ENCODE assay signal across 12 mouse cellular contexts in genomic region chr16:95893534-95894290, GRCm38 (mm10).
A peak's percentile ranks its signal among the peaks of the same experiment; 100 is the strongest.
DNase-seq lines count a peak whose midpoint lies in the region; ATAC-seq and TF ChIP-seq lines count a peak whose summit lies in the region.
"Had no signal": no experiment of that assay in that cellular context is flagged by ENCODE, and none has a peak within 500 bp of the region (broad histone marks: within the 10 kb centered on the region; RNA-seq: fewer than 3 reads in every experiment).

No protein-coding gene starts in this region.

- H3K79me2 ChIP-seq in liver, adult 2 months (ENCODE audit: control insufficient read depth, insufficient read depth, low read length): no peaks in the 10 kb centered on the region

- H3K27ac ChIP-seq in liver, adult 2 months (replicated peaks; ENCODE audit: insufficient read depth, low read depth, low read length): no peak overlapping the region
- no peak overlapping the region for H3K27ac ChIP-seq in liver, embryonic 11.5 days (ENCODE audit: low read depth, low read length)
- no peak overlapping the region for H3K27ac ChIP-seq in midbrain, embryonic 11.5 days (ENCODE audit: low read depth, low read length)
- H3K27ac ChIP-seq: embryonic facial prominence, embryonic 12.5 days had no signal

- H3K4me2 ChIP-seq in liver, embryonic 11.5 days: no peak overlapping the region
- H3K4me2 ChIP-seq in midbrain, embryonic 11.5 days: no peak overlapping the region
- H3K4me2 ChIP-seq: embryonic facial prominence, embryonic 12.5 days had no signal

- intact Hi-C loops in left cerebral cortex, postnatal 36 days (cut with DNase I): no loop called here

- no peaks in the 10 kb centered on the region for H3K27me3 ChIP-seq in liver, adult 2 months (ENCODE audit: control insufficient read depth, insufficient read depth, low read length)
- H3K27me3 ChIP-seq in liver, embryonic 11.5 days (replicated peaks; ENCODE audit: control insufficient read depth, insufficient read depth, low read length): no peaks in the 10 kb centered on the region
- H3K27me3 ChIP-seq in midbrain, embryonic 11.5 days (ENCODE audit: control insufficient read depth, insufficient read depth, low read length): no peaks in the 10 kb centered on the region
- H3K27me3 ChIP-seq: embryonic facial prominence, embryonic 12.5 days had no signal

- 0 out of 2 replicates have a peak, but pooled peaks have one; percentile 29 for ATAC-seq in liver, embryonic 11.5 days (replicated peaks; ENCODE audit: low FRiP score)
- ATAC-seq in midbrain, embryonic 11.5 days (ENCODE audit: low FRiP score): no peak
- ATAC-seq: forebrain, embryonic 16.5 days had no signal

- no peaks in the 10 kb centered on the region for H3K9me3 ChIP-seq in liver, embryonic 11.5 days (ENCODE audit: control insufficient read depth, low read length)
- no peaks in the 10 kb centered on the region for H3K9me3 ChIP-seq in midbrain, embryonic 11.5 days (ENCODE audit: control insufficient read depth, low read length)
- H3K9me3 ChIP-seq: embryonic facial prominence, embryonic 12.5 days had no signal

- WGBS in liver, adult 2 months: 61% methylated on average over 6 of the region's 6 CpGs
- WGBS in liver, embryonic 11.5 days: 60% methylated on average over 6 of the region's 6 CpGs
- WGBS in midbrain, embryonic 11.5 days: 75% methylated on average over 6 of the region's 6 CpGs

- no peak for TF ChIP-seq CTCF in liver, adult 2 months (IDR thresholded peaks at IDR 0.05; ENCODE audit: low read depth, low read length)

- H3K9ac ChIP-seq in liver, adult 2 months (ENCODE audit: low read depth, low read length): no peak overlapping the region
- H3K9ac ChIP-seq in liver, embryonic 11.5 days (ENCODE audit: low read depth, low read length): no peak overlapping the region
- no peak overlapping the region for H3K9ac ChIP-seq in midbrain, embryonic 11.5 days (ENCODE audit: low read length)
- H3K9ac ChIP-seq: embryonic facial prominence, embryonic 12.5 days had no signal

- peaks cover 1% of the 10 kb centered on the region; the same call in 1 of the 2 replicates for H3K4me1 ChIP-seq in liver, adult 2 months (ENCODE audit: control insufficient read depth, insufficient read depth, low read length)
- H3K4me1 ChIP-seq in liver, embryonic 11.5 days (replicated peaks; ENCODE audit: control insufficient read depth, insufficient read depth, low read length): no peaks in the 10 kb centered on the region
- no peaks in the 10 kb centered on the region for H3K4me1 ChIP-seq in midbrain, embryonic 11.5 days (ENCODE audit: control insufficient read depth, insufficient read depth, low read length)
- H3K4me1 ChIP-seq: embryonic facial prominence, embryonic 12.5 days had no signal

- no peak overlapping the region for H3K4me3 ChIP-seq in liver, adult 2 months (ENCODE audit: insufficient read depth, low read depth, low read length)
- no peak overlapping the region for H3K4me3 ChIP-seq in liver, embryonic 11.5 days (ENCODE audit: low read depth, low read length)
- no peak overlapping the region for H3K4me3 ChIP-seq in midbrain, embryonic 11.5 days (ENCODE audit: low read depth, low read length)
- H3K4me3 ChIP-seq: embryonic facial prominence, embryonic 12.5 days had no signal

- peak; percentile 22 for DNase-seq in liver, adult 2 months (ENCODE audit: extremely low read depth, low read depth, low spot score)
- DNase-seq in liver (no peak), MN1 (ENCODE audit: low spot score) (peak; percentile 33)
- no peak for DNase-seq in liver, embryonic 11.5 days (ENCODE audit: low spot score)
- peak; percentile 88 for DNase-seq in thymus, postnatal 0 days (ENCODE audit: low spot score)
- no peak for DNase-seq in left cerebral cortex, postnatal 36 days (ENCODE audit: low spot score in 2 of 2)
- no peak for DNase-seq in midbrain, embryonic 11.5 days (ENCODE audit: low spot score, missing footprints)
- DNase-seq in cerebellum, adult 11 months: no peak
- DNase-seq: cerebellum, adult 18-20 months; kidney, adult 2 months had no signal

- H3K36me3 ChIP-seq in liver, adult 2 months (ENCODE audit: control insufficient read depth, insufficient read depth, low read length): no peaks in the 10 kb centered on the region
- H3K36me3 ChIP-seq in liver, embryonic 11.5 days (ENCODE audit: control insufficient read depth, insufficient read depth, low read length): no peaks in the 10 kb centered on the region
- no peaks in the 10 kb centered on the region for H3K36me3 ChIP-seq in midbrain, embryonic 11.5 days (ENCODE audit: control insufficient read depth, insufficient read depth, low read length)
- H3K36me3 ChIP-seq: embryonic facial prominence, embryonic 12.5 days had no signal

- no peak for TF ChIP-seq POLR2A in liver, adult 2 months (IDR thresholded peaks at IDR 0.05; ENCODE audit: extremely low read depth, insufficient read depth, low read length)

Comparison
In these comparisons a context has a peak if more than half of its experiments do, and no peak if none do; other contexts are left out.
1. DNase-seq: peak in liver, adult 2 months (single experiment), MN1 (single experiment) and thymus, postnatal 0 days (single experiment); none in liver (single experiment), liver, embryonic 11.5 days (single experiment), left cerebral cortex, postnatal 36 days (0 of 2), midbrain, embryonic 11.5 days (single experiment) and cerebellum, adult 11 months (single experiment).